Mouse (Mus musculus) urinary bladder, postnatal 36 days (tissue): Measurements from ENCODE around the gene Olfr921.

Experiments used
- DNase-seq, 2 experiments: peaks; one replicate each; pipeline ENCODE4 v3.0.0; 2022; ENCODE audit warnings: low spot score in 2 of 2, mixed read lengths in 1 of 2

Olfr921 gene

GRCm38 (mm10) chr9:38772768-38773167, at the start of gene Olfr921:
Olfr921 (plus strand) TSS chr9:38773068.
- no peak for DNase-seq

- no peak for DNase-seq
Observed at GRCm38 (mm10) chr9:38724044-38724443, 48.8 kb upstream of the Olfr921 start.

GRCm38 (mm10) chr9:38728218-38728617, 44.6 kb upstream of the Olfr921 start:
- DNase-seq = no peak

GRCm38 (mm10) chr9:38741408-38741807, 31.5 kb upstream of the Olfr921 start:
- DNase-seq = no peak

GRCm38 (mm10) chr9:38744619-38745315, 28.1 kb upstream of the Olfr921 start:
- no peak for DNase-seq

GRCm38 (mm10) chr9:38751999-38752398, 20.9 kb upstream of the Olfr921 start, which contains the start of gene Olfr920:
Olfr920 (plus strand) TSS chr9:38752299.
- DNase-seq = no peak

- no peak for DNase-seq
Observed at GRCm38 (mm10) chr9:38792689-38793088, 19.8 kb downstream of the Olfr921 start.

GRCm38 (mm10) chr9:38805696-38806095, 32.8 kb downstream of the Olfr921 start:
- DNase-seq = no peak

- DNase-seq = no peak
Observed at GRCm38 (mm10) chr9:38814314-38814713, 41.4 kb downstream of the Olfr921 start, which contains the start of gene Olfr922. Olfr922 (plus strand) TSS chr9:38814614.

GRCm38 (mm10) chr9:38815458-38815986, 42.7 kb downstream of the Olfr921 start:
- no peak for DNase-seq

- no peak for DNase-seq
Observed at GRCm38 (mm10) chr9:38826245-38826644, 53.4 kb downstream of the Olfr921 start, which contains the start of gene Olfr923. Olfr923 (plus strand) TSS chr9:38826545.
